Mouse (Mus musculus): ENCODE results near the gene Zbtb38.

DNA sequence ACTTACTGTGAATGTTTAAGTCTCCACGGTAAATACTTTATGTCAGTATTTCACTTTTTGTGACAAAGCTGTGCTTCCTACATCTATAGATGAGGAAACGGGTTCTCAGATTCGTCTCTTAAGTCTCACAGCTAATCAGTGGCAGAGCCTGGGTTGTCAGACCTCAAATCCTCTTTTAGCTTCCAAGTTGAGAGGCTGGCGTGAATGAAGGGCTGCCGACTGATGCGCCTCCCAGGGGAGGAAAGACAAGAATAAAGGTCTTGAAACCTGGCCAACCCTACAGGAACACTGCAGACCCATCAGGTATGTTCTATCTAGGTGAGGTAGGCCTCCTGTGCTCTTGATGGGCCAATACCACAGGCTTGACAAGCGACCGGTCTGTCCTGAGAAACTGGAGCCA lies 761 bp upstream of the Zbtb38 start:
- TF ChIP-seq ZNF384 (IDR thresholded peaks at IDR 0.05; ENCODE audit: low read depth, low read length) (no peak), ZC3H11A (IDR thresholded peaks at IDR 0.05; ENCODE audit: borderline replicate concordance, low read depth, low read length) (no peak), HCFC1 (IDR thresholded peaks at IDR 0.05; ENCODE audit: borderline replicate concordance, insufficient read depth, low read length) (no peak)
